Mouse (Mus musculus): ENCODE measurements at regions not wholly inside any gene's neighbourhood (a gene's known extent, or its start where the extent isn't known, plus 50 kb on each side); places are given as distances from the start of the nearest gene placed in this dataset.

DNA sequence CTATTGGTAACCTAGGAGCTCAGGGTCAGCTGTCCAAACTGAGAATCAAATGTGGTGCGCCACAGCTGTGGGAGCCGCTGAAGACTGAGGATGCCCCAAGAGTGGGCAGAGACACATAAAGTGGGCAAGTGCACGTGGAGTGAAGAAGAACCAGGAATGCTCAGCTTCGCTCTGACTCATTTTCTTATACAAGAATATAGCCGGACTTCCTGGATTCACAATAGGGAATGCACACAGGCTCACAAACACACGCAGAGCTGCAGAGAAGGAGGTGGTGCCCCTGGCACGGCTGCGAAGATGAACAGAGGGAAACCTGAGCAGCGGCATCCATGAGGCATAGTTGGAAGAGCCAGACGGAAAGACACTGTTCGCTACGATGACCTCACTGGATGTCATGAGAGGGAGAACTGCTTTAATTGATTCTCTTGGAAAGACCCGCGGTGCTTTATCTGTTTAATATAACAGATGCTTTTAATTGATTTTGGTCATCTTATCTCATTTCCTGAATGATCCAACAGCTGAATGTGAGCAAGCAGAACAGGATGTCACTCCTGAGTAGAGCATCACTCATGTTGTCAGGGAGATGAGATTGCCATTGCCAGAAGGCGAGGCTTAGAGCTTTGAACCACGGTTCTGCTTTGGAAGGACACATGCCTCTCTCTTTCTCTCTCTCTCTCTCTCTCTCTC, 143.3 kb downstream of the Enc1 start:
- no peak overlapping the region for H3K27ac ChIP-seq (ENCODE audit: control insufficient read depth, insufficient read depth, low read depth, low read length)
- no peaks in the 10 kb centered on the region for H3K27me3 ChIP-seq (ENCODE audit: control insufficient read depth, insufficient read depth, low read length)
- H3K4me1 ChIP-seq (ENCODE audit: control insufficient read depth, insufficient read depth, low read length): no peaks in the 10 kb centered on the region
- TF ChIP-seq POLR2A (IDR thresholded peaks at IDR 0.05; ENCODE audit: control insufficient read depth, low read depth, low read length) (no peak), CTCF (IDR thresholded peaks at IDR 0.05; ENCODE audit: control insufficient read depth, insufficient read depth, insufficient replicate concordance, low read depth, low read length) (no peak)
- no peaks in the 10 kb centered on the region for H3K36me3 ChIP-seq (ENCODE audit: control insufficient read depth, insufficient read depth, low read length)
- no peak overlapping the region for H3K4me3 ChIP-seq (ENCODE audit: control insufficient read depth, low read depth, low read length)

DNA sequence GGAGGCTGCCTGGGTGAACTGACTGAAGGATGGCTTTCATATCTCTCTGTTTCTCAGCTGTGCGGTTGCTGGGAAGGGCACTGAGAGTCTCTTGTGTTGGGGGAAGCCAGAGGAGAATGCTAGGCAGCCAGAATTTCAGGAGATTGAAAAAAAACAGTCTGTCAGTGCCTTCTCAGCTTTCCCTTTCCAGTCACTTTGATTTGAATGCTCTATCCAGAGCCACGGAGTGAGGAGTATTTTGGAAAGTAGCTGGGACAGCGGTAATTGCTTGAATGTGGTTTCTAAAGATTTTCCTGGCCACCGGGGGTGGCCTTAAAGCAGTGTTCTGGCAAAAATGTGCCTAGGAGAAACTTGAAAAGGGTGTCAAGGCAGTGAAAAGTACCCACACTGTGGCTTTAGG, 142.4 kb downstream of the Enc1 start:
- H3K27ac ChIP-seq (ENCODE audit: control insufficient read depth, insufficient read depth, low read depth, low read length): no peak overlapping the region
- no peak overlapping the region for H3K4me3 ChIP-seq (ENCODE audit: control insufficient read depth, low read depth, low read length)
- H3K36me3 ChIP-seq (ENCODE audit: control insufficient read depth, insufficient read depth, low read length): no peaks in the 10 kb centered on the region
- H3K4me1 ChIP-seq (ENCODE audit: control insufficient read depth, insufficient read depth, low read length): no peaks in the 10 kb centered on the region
- no peak for TF ChIP-seq CTCF (IDR thresholded peaks at IDR 0.05; ENCODE audit: control insufficient read depth, insufficient read depth, insufficient replicate concordance, low read depth, low read length)
- TF ChIP-seq POLR2A (IDR thresholded peaks at IDR 0.05; ENCODE audit: control insufficient read depth, low read depth, low read length): no peak
- no peaks in the 10 kb centered on the region for H3K27me3 ChIP-seq (ENCODE audit: control insufficient read depth, insufficient read depth, low read length)

DNA sequence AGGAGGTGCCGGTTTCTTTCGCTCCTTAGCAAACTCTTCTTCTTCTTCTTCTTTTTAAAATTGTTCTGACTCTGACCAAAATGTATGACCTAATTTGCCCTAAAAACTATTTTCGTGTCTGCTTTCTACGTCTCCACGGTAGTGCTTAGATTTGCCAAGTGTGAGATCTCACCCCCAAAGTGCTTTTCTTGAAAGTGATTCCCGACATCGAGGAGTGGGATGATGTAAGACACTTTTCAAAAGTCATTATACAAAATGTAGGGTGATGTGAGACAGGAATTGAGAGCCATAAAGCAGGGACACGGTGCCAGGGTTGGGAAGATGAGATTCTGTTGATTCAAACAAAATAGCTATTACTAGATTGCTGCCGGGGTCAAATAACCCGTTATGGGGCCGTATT, 139.5 kb downstream of the Enc1 start:
- no peaks in the 10 kb centered on the region for H3K4me1 ChIP-seq (ENCODE audit: control insufficient read depth, insufficient read depth, low read length)
- H3K36me3 ChIP-seq (ENCODE audit: control insufficient read depth, insufficient read depth, low read length): no peaks in the 10 kb centered on the region
- no peak overlapping the region for H3K4me3 ChIP-seq (ENCODE audit: control insufficient read depth, low read depth, low read length)
- no peak overlapping the region for H3K27ac ChIP-seq (ENCODE audit: control insufficient read depth, insufficient read depth, low read depth, low read length)
- TF ChIP-seq CTCF (IDR thresholded peaks at IDR 0.05; ENCODE audit: control insufficient read depth, insufficient read depth, insufficient replicate concordance, low read depth, low read length): no peak
- TF ChIP-seq POLR2A (IDR thresholded peaks at IDR 0.05; ENCODE audit: control insufficient read depth, low read depth, low read length): no peak
- no peaks in the 10 kb centered on the region for H3K27me3 ChIP-seq (ENCODE audit: control insufficient read depth, insufficient read depth, low read length)

- TF ChIP-seq CTCF (IDR thresholded peaks at IDR 0.05; ENCODE audit: control insufficient read depth, insufficient read depth, insufficient replicate concordance, low read depth, low read length) (no peak), POLR2A (IDR thresholded peaks at IDR 0.05; ENCODE audit: control insufficient read depth, low read depth, low read length) (no peak)
- no peak overlapping the region for H3K27ac ChIP-seq (ENCODE audit: control insufficient read depth, insufficient read depth, low read depth, low read length)
- H3K4me1 ChIP-seq (ENCODE audit: control insufficient read depth, insufficient read depth, low read length): no peaks in the 10 kb centered on the region
- H3K36me3 ChIP-seq (ENCODE audit: control insufficient read depth, insufficient read depth, low read length): no peaks in the 10 kb centered on the region
- H3K4me3 ChIP-seq (ENCODE audit: control insufficient read depth, low read depth, low read length): no peak overlapping the region
- H3K27me3 ChIP-seq (ENCODE audit: control insufficient read depth, insufficient read depth, low read length): no peaks in the 10 kb centered on the region
These were observed 135.3 kb downstream of the Enc1 start for GRCm38 (mm10) chr13:97376232-97376523.

DNA sequence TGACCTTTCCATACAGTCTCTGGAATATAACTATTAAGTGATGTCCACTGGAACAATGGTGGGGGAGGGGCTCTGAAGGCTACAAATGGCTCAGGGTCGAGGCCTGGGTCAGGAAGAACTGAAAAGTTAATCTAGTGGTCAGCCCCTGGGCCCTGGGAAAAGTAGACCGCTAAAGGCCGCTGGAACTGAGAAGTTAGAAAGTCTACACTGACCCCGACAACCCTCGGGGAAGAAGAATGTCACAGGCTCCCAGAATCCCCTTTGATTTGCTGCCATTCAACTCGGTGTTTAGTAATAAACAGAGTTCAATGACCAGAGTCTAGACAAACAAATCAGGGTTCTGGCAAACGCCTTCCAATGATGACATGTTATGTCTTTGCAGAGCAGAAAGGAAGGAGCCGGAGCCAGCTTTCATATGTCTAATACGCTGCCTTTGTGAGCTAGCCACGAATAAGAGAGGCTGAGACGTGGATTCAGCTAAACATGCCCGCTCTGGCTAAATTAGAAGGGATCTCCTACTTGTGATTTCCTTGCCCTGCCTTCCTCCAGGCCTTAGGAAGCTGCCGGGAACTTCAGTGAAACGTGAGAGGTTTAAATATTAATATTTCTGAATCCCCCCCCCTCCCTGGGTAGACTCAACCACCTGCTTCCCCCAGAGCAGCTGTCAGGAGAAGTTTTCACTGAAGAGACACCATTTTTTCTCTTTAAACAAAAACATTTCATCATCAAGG, 134.8 kb downstream of the Enc1 start:
- Histone ChIP-seq H3K27ac (ENCODE audit: control insufficient read depth, insufficient read depth, low read depth, low read length) (no peak overlapping the region), H3K4me3 (ENCODE audit: control insufficient read depth, low read depth, low read length) (no peak overlapping the region), H3K36me3 (ENCODE audit: control insufficient read depth, insufficient read depth, low read length) (no peaks in the 10 kb centered on the region), H3K4me1 (ENCODE audit: control insufficient read depth, insufficient read depth, low read length) (no peaks in the 10 kb centered on the region), H3K27me3 (ENCODE audit: control insufficient read depth, insufficient read depth, low read length) (no peaks in the 10 kb centered on the region)
- no peak for TF ChIP-seq POLR2A (IDR thresholded peaks at IDR 0.05; ENCODE audit: control insufficient read depth, low read depth, low read length)
- TF ChIP-seq CTCF (IDR thresholded peaks at IDR 0.05; ENCODE audit: control insufficient read depth, insufficient read depth, insufficient replicate concordance, low read depth, low read length): no peak

GRCm38 (mm10) chr13:97372348-97372747, 131.4 kb downstream of the Enc1 start:
- no peak for TF ChIP-seq POLR2A (IDR thresholded peaks at IDR 0.05; ENCODE audit: control insufficient read depth, low read depth, low read length)
- TF ChIP-seq CTCF (IDR thresholded peaks at IDR 0.05; ENCODE audit: control insufficient read depth, insufficient read depth, insufficient replicate concordance, low read depth, low read length): no peak
- Histone ChIP-seq H3K4me1 (ENCODE audit: control insufficient read depth, insufficient read depth, low read length) (no peaks in the 10 kb centered on the region), H3K36me3 (ENCODE audit: control insufficient read depth, insufficient read depth, low read length) (no peaks in the 10 kb centered on the region), H3K4me3 (ENCODE audit: control insufficient read depth, low read depth, low read length) (no peak overlapping the region), H3K27me3 (ENCODE audit: control insufficient read depth, insufficient read depth, low read length) (no peaks in the 10 kb centered on the region), H3K27ac (ENCODE audit: control insufficient read depth, insufficient read depth, low read depth, low read length) (no peak overlapping the region)

DNA sequence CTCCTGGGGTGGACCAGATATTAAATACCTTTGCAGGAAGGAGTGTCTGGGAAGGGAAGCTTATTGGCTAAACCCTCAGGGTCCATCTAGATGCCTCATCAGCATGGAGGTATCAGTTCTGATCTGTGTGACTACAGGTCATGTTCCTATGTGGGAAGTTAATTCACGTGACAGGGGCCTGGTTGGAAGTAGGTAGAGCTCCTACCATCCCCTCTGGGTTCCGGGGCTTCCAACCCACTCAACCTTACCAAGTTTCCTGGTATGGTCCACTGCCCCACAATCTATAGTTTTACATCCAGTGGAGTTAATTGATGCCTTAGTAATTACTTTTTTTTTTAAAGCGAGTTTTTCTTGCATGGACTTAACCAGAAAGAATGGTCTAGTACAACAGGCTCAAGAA, 130.3 kb downstream of the Enc1 start:
- H3K27ac ChIP-seq (ENCODE audit: control insufficient read depth, insufficient read depth, low read depth, low read length): no peak overlapping the region
- no peak overlapping the region for H3K4me3 ChIP-seq (ENCODE audit: control insufficient read depth, low read depth, low read length)
- H3K27me3 ChIP-seq (ENCODE audit: control insufficient read depth, insufficient read depth, low read length): no peaks in the 10 kb centered on the region
- H3K36me3 ChIP-seq (ENCODE audit: control insufficient read depth, insufficient read depth, low read length): no peaks in the 10 kb centered on the region
- no peak for TF ChIP-seq POLR2A (IDR thresholded peaks at IDR 0.05; ENCODE audit: control insufficient read depth, low read depth, low read length)
- TF ChIP-seq CTCF (IDR thresholded peaks at IDR 0.05; ENCODE audit: control insufficient read depth, insufficient read depth, insufficient replicate concordance, low read depth, low read length): no peak
- H3K4me1 ChIP-seq (ENCODE audit: control insufficient read depth, insufficient read depth, low read length): no peaks in the 10 kb centered on the region
